Mouse (Mus musculus) cerebellum, adult 2 months (tissue): Measurements from ENCODE around the gene Srebf1.

Experiments used
- CTCF ChIP-seq: fragments of 200-500 bp; IDR thresholded peaks from 2 replicates; pipeline ENCODE4 v1.5.1; 2011; ENCODE audit warnings: low read depth, mild to moderate bottlenecking, control low read depth, low read length, moderate library complexity, borderline replicate concordance; ENCODE audit not compliant: insufficient read depth
- POLR2A ChIP-seq: fragments of 200-500 bp; IDR thresholded peaks from 2 replicates; pipeline ENCODE4 v1.6.1; 2011; ENCODE audit warnings: low read length, control low read depth, borderline replicate concordance; ENCODE audit not compliant: insufficient read depth

DNA sequence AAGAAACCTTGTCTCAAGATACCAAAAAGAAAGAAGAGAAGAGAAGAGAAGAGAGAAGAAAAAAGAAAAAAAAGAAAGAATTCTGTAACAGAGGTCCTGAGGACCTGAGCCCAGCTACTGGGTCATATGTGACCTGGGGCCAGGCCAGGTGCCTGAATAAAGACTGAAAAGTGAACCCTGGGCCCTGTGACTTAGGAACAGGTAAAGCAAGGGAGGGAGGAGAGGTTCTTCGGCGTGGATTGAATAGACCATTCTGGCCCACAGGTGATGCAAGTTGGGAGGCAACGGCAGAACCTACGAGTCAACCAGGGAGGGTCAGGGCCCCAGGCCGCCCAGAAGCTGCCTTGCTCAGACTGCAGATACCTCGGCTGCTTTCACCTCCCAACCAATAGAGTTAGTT, 956 bp downstream of the Srebf1 start:
- TF ChIP-seq CTCF (no peak), POLR2A (no peak)
